Mouse (Mus musculus) testis, adult 2 months (tissue): ENCODE results near the gene Arfgap1.

ENCODE experiments used
- CTCF ChIP-seq: fragments of 200-500 bp; IDR thresholded peaks from 2 replicates; pipeline ENCODE4 v1.5.1; 2012; ENCODE audit warnings: low read depth, mild to moderate bottlenecking, inconsistent platforms, low read length, moderate library complexity; ENCODE audit not compliant: control insufficient read depth, insufficient read depth, insufficient replicate concordance
- POLR2A ChIP-seq: fragments of 200-500 bp; IDR thresholded peaks from 2 replicates; pipeline ENCODE4 v1.6.1; 2012; ENCODE audit warnings: low read depth, mild to moderate bottlenecking, inconsistent platforms, low read length, moderate library complexity; ENCODE audit not compliant: control insufficient read depth

- TF ChIP-seq CTCF (no peak), POLR2A (no peak)
Measured at GRCm38 (mm10) chr2:180922739-180923138, 44.3 kb upstream of the Arfgap1 start.
